Mouse (Mus musculus) embryonic stem cell, embryonic (primary cell): ENCODE measurements around the gene Astn2.

ENCODE experiments used
- CTCF ChIA-PET, 4 experiments: fragments of 300-600 bp in 2 of 4; fragments of 350-600 bp in 2 of 4; sonication (Branson Sonifier 250); formaldehyde crosslinking; loops; one replicate each; lab custom pipeline; 2022; ENCODE audit warnings: inconsistent platforms in 2 of 4; lab: Charles Lee
- POLR2A ChIA-PET, 4 experiments: fragments of 300-600 bp in 2 of 4; fragments of 350-600 bp in 2 of 4; sonication (Branson Sonifier 250); formaldehyde crosslinking; loops; one replicate each; lab custom pipeline; 2022; ENCODE audit warnings: antibody characterized with exemption in 4 of 4, inconsistent platforms in 1 of 4; lab: Charles Lee

The Astn2 gene

GRCm38 (mm10) chr4:65333718-65334117 is 1070.7 kb downstream of the Astn2 start:
- CTCF ChIA-PET, result no interaction called here

More at GRCm38 (mm10) chr4:65333718-65334117, 1070.7 kb downstream of the Astn2 start:
- POLR2A ChIA-PET, result no interaction called here
